Mouse (Mus musculus): Measurements from ENCODE around the gene Prdm10. TPM values are rescaled to one million over a fixed set of nuclear protein-coding genes. Genes with fewer than 3 reads are reported as not detected.

Prdm10 gene
- polyA plus RNA-seq (2014; fragmentation: Nextera tagmentation; extraction: Ambion mirVana), result 6.8 and 7.9 TPM in 2 replicates

DNA sequence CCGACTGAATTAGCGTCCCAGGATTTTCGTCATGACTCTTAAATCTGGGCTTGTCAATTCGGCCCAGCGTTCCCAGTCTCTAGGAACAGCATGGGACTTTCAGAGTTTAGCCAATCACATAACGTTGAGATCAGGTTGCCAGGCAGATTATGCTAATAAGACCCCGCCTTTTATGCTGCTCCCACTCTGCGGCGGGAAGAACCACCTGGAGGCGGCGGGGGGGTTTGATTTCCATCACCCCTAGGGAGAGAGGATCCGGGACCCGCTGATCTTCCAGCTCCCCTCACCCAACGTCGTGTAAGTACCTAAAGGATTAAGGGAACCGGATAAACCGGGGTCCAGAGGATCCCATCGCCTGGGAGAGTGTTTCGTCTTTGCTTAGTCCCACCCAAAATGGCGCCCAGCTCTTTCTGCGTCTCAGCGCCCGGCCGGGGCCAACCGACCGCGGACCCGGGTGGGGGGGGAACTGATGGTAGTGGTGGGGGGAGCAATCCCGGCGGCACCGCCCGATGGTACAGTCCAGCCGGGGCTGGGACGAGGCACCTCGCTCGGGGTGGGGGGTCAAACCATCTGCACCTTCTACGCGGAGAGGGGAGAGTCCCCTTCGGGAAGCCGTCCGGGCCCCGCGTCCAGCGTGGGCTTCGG lies at the start of gene Prdm10:
Gene Prdm10, plus strand, starts transcription at position 173 of the 645 bp plus-strand sequence.
- Histone ChIP-seq H3K27me3 (ENCODE audit: control insufficient read depth, insufficient read depth, low read length) (no peaks in the 10 kb centered on the region), H3K27ac (ENCODE audit: low read depth, low read length) (peak within 1 kb of the TSS; percentile 99), H3K4me3 (ENCODE audit: low read depth, low read length) (peak within 1 kb of the TSS; percentile 91), H3K9ac (ENCODE audit: low read length) (peak within 1 kb of the TSS; percentile 99), H3K4me2 (peak within 1 kb of the TSS; percentile 62), H3K9me3 (ENCODE audit: control insufficient read depth, low read length) (no peaks in the 10 kb centered on the region), H3K36me3 (ENCODE audit: control insufficient read depth, insufficient read depth, low read length) (no peaks in the 10 kb centered on the region), H3K4me1 (ENCODE audit: control insufficient read depth, insufficient read depth, low read length) (peaks cover 17% of the 10 kb centered on the region)
- DNase-seq (ENCODE audit: low spot score, missing footprints), result peak; percentile 99
- WGBS, result under 1% methylated on average over 39 of the region's 45 CpGs
- peak; percentile 93 for ATAC-seq (ENCODE audit: low FRiP score)

DNA sequence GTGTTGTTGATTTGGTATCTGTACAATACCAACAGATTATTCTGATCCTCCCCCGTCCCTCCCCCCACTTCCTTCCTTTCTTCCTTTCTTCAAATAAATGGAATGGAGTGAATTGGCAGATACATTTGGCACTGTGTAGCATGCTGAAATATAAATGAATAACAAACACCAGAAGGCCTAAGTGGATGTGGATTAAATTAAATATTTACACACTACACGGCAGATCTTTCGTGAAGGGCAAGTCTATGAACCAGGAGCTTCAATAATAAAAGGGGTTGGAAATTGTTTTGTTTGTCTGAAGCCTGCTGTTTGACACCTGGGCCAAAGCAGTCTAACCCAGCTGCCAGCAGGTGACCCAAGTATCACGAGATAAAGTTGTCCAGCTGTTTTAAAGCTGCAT lies 45.3 kb upstream of the Prdm10 start:
- ATAC-seq (ENCODE audit: low FRiP score) (no peak), DNase-seq (ENCODE audit: low spot score, missing footprints) (no peak)
- no peaks in the 10 kb centered on the region for H3K27me3 ChIP-seq (ENCODE audit: control insufficient read depth, insufficient read depth, low read length)
- no peak overlapping the region for H3K9ac ChIP-seq (ENCODE audit: low read length)
- H3K4me3 ChIP-seq (ENCODE audit: low read depth, low read length), result no peak overlapping the region
- H3K36me3 ChIP-seq (ENCODE audit: control insufficient read depth, insufficient read depth, low read length), result no peaks in the 10 kb centered on the region
- H3K27ac ChIP-seq (ENCODE audit: low read depth, low read length), result no peak overlapping the region
- 82% methylated on average over 4 of the region's 4 CpGs for WGBS
- no peaks in the 10 kb centered on the region for H3K4me1 ChIP-seq (ENCODE audit: control insufficient read depth, insufficient read depth, low read length)
- H3K9me3 ChIP-seq (ENCODE audit: control insufficient read depth, low read length), result no peaks in the 10 kb centered on the region
- H3K4me2 ChIP-seq, result no peak overlapping the region

DNA sequence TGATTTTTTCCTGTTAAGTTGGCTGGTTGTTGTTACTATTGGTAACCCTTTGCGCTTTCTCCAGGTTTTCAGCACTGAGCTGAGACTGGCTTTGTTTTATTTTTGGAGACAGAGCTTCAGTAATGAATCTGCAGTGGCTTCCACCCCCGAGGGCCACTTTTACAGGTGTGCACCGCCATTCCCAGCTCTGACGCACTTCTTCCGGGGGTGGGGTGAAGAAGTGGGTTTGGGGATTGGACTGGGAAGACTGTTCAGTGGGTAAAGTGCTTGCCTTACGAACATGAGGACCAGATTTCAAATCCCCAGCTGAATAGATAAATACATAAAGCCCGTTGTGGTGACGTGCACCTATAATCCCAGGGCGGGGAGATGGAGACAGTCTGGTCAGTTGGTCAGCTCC lies 44.8 kb upstream of the Prdm10 start:
- ATAC-seq (ENCODE audit: low FRiP score), result no peak
- Histone ChIP-seq H3K9me3 (ENCODE audit: control insufficient read depth, low read length) (no peaks in the 10 kb centered on the region), H3K4me2 (no peak overlapping the region), H3K27me3 (ENCODE audit: control insufficient read depth, insufficient read depth, low read length) (no peaks in the 10 kb centered on the region), H3K9ac (ENCODE audit: low read length) (no peak overlapping the region), H3K36me3 (ENCODE audit: control insufficient read depth, insufficient read depth, low read length) (no peaks in the 10 kb centered on the region), H3K4me3 (ENCODE audit: low read depth, low read length) (no peak overlapping the region), H3K4me1 (ENCODE audit: control insufficient read depth, insufficient read depth, low read length) (no peaks in the 10 kb centered on the region), H3K27ac (ENCODE audit: low read depth, low read length) (no peak overlapping the region)
- no peak for DNase-seq (ENCODE audit: low spot score, missing footprints)
- WGBS, result 87% methylated on average over 9 of the region's 9 CpGs

DNA sequence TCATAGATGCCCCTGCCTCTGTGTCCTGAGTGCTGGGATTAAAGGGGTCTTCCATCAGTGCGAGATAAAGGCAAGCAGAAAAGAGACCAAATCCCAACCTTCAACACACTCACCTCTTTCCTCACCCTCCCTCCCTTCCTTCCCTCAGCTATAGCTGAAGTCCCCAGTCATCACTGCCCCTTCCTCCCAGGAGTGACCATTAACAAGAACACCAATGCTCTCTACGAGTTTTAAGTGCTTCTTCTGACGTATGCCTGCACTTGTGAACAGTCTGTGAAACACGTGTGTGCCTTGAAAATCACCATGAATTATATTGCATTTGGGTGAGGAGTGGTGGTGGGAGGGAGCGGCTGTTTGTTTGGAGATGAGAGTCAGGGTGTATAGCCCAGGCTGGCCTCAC lies 44.3 kb upstream of the Prdm10 start:
- no peaks in the 10 kb centered on the region for H3K27me3 ChIP-seq (ENCODE audit: control insufficient read depth, insufficient read depth, low read length)
- no peaks in the 10 kb centered on the region for H3K4me1 ChIP-seq (ENCODE audit: control insufficient read depth, insufficient read depth, low read length)
- WGBS, result 80% methylated on average over 5 of the region's 5 CpGs
- ATAC-seq (ENCODE audit: low FRiP score) (no peak), DNase-seq (ENCODE audit: low spot score, missing footprints) (peak; percentile 47)
- no peak overlapping the region for H3K27ac ChIP-seq (ENCODE audit: low read depth, low read length)
- no peak overlapping the region for H3K4me3 ChIP-seq (ENCODE audit: low read depth, low read length)
- no peak overlapping the region for H3K9ac ChIP-seq (ENCODE audit: low read length)
- no peaks in the 10 kb centered on the region for H3K9me3 ChIP-seq (ENCODE audit: control insufficient read depth, low read length)
- H3K36me3 ChIP-seq (ENCODE audit: control insufficient read depth, insufficient read depth, low read length), result no peaks in the 10 kb centered on the region
- H3K4me2 ChIP-seq, result no peak overlapping the region

DNA sequence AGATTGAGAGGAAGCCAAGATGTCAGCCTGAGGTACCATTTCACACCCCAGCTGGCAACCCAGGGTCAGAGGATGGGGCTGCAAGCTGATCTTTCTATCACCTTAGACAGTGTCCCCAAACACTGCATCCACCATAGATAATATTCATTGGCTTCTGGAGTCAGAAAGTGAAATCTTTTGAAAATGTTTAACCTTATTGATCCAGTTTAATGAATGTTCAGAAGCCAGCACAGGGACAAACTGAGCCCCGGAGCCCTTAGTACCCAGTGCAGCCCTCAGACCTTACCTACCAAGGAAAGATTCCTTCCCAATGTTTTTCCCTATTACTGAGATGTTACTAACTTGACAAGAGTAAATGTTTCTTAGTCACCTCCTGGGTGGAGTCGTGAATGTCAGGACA lies 41.8 kb upstream of the Prdm10 start:
- peak; percentile 4 for DNase-seq (ENCODE audit: low spot score, missing footprints)
- 80% methylated on average over 2 of the region's 2 CpGs for WGBS
- no peak for ATAC-seq (ENCODE audit: low FRiP score)
- Histone ChIP-seq H3K4me1 (ENCODE audit: control insufficient read depth, insufficient read depth, low read length) (no peaks in the 10 kb centered on the region), H3K27ac (ENCODE audit: low read depth, low read length) (no peak overlapping the region), H3K4me2 (no peak overlapping the region), H3K9me3 (ENCODE audit: control insufficient read depth, low read length) (no peaks in the 10 kb centered on the region), H3K9ac (ENCODE audit: low read length) (no peak overlapping the region), H3K36me3 (ENCODE audit: control insufficient read depth, insufficient read depth, low read length) (no peaks in the 10 kb centered on the region), H3K27me3 (ENCODE audit: control insufficient read depth, insufficient read depth, low read length) (no peaks in the 10 kb centered on the region), H3K4me3 (ENCODE audit: low read depth, low read length) (no peak overlapping the region)

DNA sequence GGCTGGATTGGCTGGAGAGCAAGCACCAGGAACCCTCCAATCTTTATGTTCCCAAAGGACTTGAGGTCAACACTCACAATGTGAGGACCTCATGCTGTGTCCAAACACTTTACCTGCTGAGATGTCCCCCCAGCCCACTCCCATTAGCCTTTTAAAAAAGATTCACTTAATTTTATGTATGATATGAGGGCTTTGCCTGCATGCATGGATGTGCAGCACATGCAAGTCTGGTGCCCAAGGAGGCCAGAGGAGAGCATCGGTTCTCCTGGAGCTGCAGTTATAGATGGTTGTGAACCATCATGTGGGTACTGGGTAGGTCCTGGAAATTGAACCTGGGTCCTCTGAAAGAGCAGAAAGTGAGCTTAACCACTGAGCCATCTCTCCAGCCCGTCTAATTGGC lies 40.8 kb upstream of the Prdm10 start:
- Histone ChIP-seq H3K4me2 (no peak overlapping the region), H3K27ac (ENCODE audit: low read depth, low read length) (no peak overlapping the region), H3K4me1 (ENCODE audit: control insufficient read depth, insufficient read depth, low read length) (no peaks in the 10 kb centered on the region), H3K9ac (ENCODE audit: low read length) (no peak overlapping the region), H3K9me3 (ENCODE audit: control insufficient read depth, low read length) (no peaks in the 10 kb centered on the region), H3K27me3 (ENCODE audit: control insufficient read depth, insufficient read depth, low read length) (no peaks in the 10 kb centered on the region), H3K4me3 (ENCODE audit: low read depth, low read length) (no peak overlapping the region), H3K36me3 (ENCODE audit: control insufficient read depth, insufficient read depth, low read length) (no peaks in the 10 kb centered on the region)
- DNase-seq (ENCODE audit: low spot score, missing footprints) (peak; percentile 54), ATAC-seq (ENCODE audit: low FRiP score) (no peak)
- WGBS, result 83% methylated on average over 2 of the region's 2 CpGs

DNA sequence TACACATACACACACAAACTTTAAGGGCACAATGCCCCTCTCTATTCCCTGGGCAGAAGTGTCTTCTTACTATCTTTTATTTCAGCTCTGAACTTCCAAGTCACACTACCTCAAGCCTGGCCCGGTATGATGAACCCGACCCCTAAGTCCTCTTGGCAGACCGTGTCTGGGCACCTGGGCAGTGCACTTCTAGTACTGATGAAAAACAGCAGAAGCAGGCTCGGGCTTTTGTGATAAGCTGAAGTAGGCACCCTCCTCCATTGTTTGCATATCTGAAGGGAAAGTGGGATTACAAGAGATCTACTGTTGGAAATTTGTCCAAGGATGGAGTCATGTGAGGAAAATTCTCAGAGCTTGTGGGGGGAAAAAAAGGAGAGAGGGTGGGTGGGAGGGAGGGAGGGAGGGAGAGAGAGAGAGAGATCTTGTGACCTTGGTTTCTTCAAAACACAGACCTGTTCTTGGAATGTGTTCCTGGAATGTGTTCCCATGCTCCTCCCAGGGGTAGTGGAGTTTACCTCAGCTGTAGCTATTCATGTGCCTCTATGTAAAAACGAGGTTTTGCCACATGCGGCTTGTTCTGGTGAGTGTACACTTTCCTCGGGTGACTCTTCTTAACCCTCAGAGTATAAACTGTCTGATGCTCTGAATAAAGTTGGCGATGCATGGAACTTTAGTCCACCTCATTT lies 39.7 kb upstream of the Prdm10 start:
- H3K27me3 ChIP-seq (ENCODE audit: control insufficient read depth, insufficient read depth, low read length), result no peaks in the 10 kb centered on the region
- no peaks in the 10 kb centered on the region for H3K36me3 ChIP-seq (ENCODE audit: control insufficient read depth, insufficient read depth, low read length)
- WGBS, result 88% methylated on average over 8 of the region's 8 CpGs
- no peak overlapping the region for H3K9ac ChIP-seq (ENCODE audit: low read length)
- H3K4me2 ChIP-seq, result no peak overlapping the region
- ATAC-seq (ENCODE audit: low FRiP score) (no peak), DNase-seq (ENCODE audit: low spot score, missing footprints) (peak; percentile 49)
- H3K4me3 ChIP-seq (ENCODE audit: low read depth, low read length), result no peak overlapping the region
- H3K4me1 ChIP-seq (ENCODE audit: control insufficient read depth, insufficient read depth, low read length), result no peaks in the 10 kb centered on the region
- H3K27ac ChIP-seq (ENCODE audit: low read depth, low read length), result no peak overlapping the region
- H3K9me3 ChIP-seq (ENCODE audit: control insufficient read depth, low read length), result no peaks in the 10 kb centered on the region

DNA sequence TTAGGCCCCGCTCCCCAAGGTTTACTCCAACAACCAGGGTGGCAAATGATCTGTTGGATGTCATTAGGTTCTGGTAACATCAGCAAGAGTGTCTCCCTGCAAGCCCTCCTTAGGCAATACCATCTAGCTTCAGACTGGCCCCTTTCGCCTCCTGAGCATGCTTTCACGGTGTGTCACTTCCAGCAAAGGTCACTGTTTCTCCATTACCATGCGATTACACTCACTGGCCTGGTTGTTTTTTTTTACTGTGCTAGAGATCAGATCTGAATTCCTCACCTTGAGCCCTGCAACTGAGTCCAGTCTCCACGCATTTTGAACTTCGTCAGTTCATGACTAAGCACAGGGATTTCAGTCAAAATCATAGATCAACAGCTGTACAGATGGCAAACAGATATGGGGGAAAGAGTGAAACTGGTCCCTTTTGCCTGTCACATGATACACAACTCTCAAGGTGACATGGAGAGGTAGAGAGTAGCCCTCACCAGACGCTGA lies 39.1 kb upstream of the Prdm10 start:
- ATAC-seq (ENCODE audit: low FRiP score), result no peak
- 89% methylated on average over 7 of the region's 7 CpGs for WGBS
- Histone ChIP-seq H3K36me3 (ENCODE audit: control insufficient read depth, insufficient read depth, low read length) (no peaks in the 10 kb centered on the region), H3K4me3 (ENCODE audit: low read depth, low read length) (no peak overlapping the region), H3K9me3 (ENCODE audit: control insufficient read depth, low read length) (no peaks in the 10 kb centered on the region), H3K4me1 (ENCODE audit: control insufficient read depth, insufficient read depth, low read length) (no peaks in the 10 kb centered on the region), H3K9ac (ENCODE audit: low read length) (no peak overlapping the region), H3K27me3 (ENCODE audit: control insufficient read depth, insufficient read depth, low read length) (no peaks in the 10 kb centered on the region), H3K27ac (ENCODE audit: low read depth, low read length) (no peak overlapping the region), H3K4me2 (no peak overlapping the region)
- peak; percentile 45 for DNase-seq (ENCODE audit: low spot score, missing footprints)

DNA sequence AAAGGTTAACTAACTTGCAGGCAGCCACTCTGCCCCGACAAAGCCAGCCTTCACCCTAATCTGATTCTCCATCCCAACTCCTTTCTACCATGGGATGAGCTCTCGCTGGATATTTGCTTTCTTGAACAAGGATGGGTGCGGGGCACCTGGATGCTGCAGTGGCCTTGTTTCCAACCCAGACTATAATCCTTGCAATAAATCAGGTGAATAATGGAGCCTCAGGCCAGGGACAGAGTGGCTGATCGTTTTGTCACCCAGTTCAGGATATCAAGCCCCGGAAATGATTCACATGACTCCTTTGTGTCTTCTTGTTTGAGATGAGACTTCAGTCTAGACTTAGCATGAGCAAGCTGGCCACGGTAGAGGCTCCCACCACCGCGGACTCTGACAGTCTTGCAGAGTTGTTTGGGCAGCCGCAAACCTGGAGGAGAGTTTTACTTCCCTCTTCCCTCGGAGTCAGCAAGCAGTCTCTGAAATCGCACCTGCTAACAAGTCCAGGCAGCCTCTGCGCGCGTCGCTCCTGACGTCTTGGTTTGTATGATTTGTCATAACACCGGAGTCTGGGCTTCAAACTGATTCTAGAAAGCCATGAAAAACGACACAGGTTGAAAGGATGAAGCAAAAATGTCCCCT lies 36.9 kb upstream of the Prdm10 start:
- Histone ChIP-seq H3K9me3 (ENCODE audit: control insufficient read depth, low read length) (no peaks in the 10 kb centered on the region), H3K27ac (ENCODE audit: low read depth, low read length) (no peak overlapping the region), H3K4me3 (ENCODE audit: low read depth, low read length) (no peak overlapping the region), H3K27me3 (ENCODE audit: control insufficient read depth, insufficient read depth, low read length) (no peaks in the 10 kb centered on the region), H3K9ac (ENCODE audit: low read length) (no peak overlapping the region), H3K4me2 (no peak overlapping the region), H3K4me1 (ENCODE audit: control insufficient read depth, insufficient read depth, low read length) (no peaks in the 10 kb centered on the region), H3K36me3 (ENCODE audit: control insufficient read depth, insufficient read depth, low read length) (no peaks in the 10 kb centered on the region)
- WGBS, result 81% methylated on average over 18 of the region's 18 CpGs
- no peak for ATAC-seq (ENCODE audit: low FRiP score)
- peak; percentile 54 for DNase-seq (ENCODE audit: low spot score, missing footprints)

All from midbrain, embryonic 11.5 days (tissue).